Mouse (Mus musculus) embryo, embryonic 10 days (tissue): Measurements from ENCODE around the gene Tmem50b.
"Not testable (repeated sequence)": the region's sequence is repeated elsewhere in the genome, so short reads cannot be mapped to it uniquely, and the experiment has no call there.

Experiments used
- DNase-seq: peaks from one replicate; pipeline ENCODE4 v3.0.0-alpha.2; 2015; ENCODE audit warnings: low spot score

The Tmem50b gene

DNA sequence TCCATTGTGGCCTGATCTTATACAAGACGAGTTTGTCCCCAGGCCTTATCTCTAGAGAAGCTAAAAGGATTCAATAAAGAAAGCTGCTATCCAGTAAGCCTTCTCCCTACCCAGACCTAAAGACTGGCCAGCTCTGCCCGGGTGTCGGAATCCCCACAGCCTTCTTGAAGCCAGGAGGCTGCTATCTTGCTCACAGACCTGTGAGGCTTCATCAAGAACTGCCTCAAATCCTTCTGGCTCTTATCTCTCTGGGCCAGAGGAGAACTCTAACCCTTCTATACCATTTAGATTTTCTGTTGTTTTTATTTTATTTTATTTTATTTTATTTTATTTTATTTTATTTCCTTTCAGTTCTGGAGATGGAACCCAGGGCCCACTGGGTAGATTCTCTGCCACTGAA is 60.5 kb downstream of the Tmem50b start:
- DNase-seq = no peak

DNA sequence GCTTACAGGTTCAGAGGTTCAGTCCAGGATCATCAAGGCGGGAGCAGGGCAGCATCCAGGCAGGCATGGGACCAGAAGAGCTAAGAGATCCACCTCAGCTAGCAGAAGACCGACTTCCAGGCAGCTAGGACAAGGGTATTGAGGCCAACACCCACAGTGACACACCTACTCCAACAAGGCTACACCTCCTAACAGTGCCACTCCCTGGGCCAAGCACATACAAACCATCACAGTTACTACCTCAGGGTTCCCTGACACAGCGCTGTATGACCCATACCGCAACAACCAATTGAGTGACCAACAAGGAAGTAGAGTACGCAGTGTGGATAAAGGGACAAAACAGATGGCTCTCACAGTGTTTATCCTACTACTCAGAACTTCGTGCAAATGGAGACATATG is 61.2 kb downstream of the Tmem50b start:
- DNase-seq = no peak

DNA sequence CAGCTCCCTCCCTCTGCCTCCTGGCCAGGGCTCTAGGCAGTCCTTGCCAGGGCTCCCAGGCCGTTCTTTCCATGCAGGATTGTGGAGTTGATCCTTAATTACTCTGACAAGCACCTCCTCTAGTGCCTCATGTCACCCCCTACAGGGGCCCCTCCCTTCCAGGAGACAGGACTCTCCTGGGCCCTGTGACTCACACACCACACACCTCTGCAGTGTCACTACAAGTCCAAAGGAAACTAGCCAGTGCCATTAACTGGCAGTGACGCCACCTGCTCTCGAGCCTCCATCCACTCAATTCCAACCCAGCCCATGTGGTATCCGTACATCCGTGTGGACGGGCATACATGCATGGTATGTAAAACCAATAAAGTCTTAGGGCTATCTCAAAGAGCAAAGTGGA is 62.7 kb downstream of the Tmem50b start:
- DNase-seq = no peak

DNA sequence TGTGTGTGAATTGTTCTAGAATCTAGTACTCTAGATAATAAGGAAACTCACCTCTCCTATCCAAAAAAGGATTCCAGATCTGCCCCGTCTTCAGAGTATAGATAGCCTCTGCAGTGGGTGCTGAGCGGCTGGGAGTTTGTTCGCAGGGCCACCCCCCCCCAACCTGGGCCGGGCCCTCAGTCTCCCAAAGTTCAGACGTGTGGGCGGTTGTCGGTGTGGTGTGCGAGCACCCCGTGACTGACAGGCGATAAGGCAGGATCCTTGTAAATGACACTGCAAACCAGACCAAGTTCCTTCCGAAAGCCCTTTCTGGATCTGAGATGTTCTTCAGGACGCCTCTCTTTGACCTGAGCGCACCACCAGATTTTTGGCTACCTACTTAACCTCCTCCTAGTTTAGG is 63.1 kb downstream of the Tmem50b start:
- DNase-seq = peak; percentile 89

DNA sequence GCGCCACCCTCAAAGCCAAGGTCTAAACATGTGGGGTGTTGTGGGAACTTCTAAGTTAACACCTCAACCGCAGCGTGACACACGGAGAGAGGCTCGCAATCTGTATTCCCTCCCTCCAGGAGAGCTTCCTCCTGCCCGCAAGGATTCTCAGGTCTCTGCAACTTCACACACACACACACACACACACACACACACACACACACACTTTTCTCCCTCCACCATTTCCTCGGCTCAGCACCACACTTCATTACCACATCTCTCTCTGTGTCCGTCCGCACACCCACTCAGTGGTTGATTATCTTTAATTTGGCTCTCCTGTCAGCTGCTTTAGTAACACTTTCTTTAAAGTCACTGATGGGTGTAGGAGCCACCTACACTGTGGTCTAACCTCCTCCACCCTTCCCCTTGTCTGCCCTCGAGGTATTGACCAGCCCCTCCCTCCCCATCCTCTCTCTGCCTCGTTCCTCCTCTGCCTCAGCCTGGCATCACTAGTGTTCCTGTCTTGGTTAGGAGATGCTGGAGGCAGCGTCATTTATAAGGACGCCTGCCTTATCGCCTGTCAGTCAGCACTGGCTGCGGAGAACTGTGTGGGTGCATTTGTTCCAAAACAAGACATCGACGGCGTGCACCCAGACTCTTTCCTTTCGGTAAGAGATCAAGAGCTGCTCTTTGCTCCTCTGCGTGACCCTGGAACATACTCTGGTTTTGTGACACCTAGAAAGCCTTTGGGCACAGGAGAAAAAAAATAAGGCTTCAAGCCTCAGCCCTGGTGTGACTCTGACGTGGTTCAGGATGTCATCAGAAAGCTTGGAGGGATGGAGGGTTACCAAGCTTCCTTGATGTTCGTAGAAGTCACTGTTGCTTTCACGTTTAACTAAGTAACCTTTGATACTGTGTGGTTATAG is 64.3 kb downstream of the Tmem50b start:
- DNase-seq = no peak

DNA sequence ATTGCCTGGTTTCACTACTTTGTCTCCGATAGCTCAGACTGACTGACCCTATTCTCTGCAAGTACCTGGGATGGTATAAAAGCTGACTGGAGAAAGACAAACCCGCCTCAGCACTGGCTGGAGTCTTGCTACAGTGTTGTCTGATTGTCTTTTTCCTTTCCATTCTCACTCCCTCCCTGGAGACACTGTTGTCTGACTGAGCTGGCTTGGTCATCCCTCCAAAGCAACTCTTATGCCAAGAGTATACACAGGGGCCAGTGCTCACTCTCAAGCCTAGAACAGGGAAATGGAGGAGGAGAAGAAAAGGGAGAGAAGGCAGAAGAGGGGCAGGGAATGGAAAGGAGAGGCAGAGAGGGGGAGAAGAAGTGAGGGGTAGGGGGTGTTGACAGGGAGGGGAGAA is 65.2 kb downstream of the Tmem50b start:
- DNase-seq = no peak

DNA sequence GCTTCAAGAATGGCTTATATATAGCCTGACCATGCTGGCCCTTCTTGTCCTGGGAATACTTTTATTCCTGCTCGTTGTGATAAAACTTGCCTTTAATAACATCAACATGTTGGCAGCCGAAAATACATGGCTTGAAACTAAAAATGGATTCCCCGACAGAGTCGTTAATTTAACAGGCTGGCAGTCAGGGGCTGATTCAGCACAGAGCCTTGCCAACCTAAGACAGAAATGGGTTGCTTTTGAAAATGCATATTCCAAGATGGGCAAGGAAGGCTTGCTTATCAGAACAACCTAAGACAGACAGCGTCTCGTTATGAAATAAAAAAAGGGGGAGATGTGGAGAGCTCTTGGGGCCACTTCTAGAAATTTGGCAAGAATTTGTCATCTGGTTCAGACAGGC is 65.7 kb downstream of the Tmem50b start:
- no peak for DNase-seq

DNA sequence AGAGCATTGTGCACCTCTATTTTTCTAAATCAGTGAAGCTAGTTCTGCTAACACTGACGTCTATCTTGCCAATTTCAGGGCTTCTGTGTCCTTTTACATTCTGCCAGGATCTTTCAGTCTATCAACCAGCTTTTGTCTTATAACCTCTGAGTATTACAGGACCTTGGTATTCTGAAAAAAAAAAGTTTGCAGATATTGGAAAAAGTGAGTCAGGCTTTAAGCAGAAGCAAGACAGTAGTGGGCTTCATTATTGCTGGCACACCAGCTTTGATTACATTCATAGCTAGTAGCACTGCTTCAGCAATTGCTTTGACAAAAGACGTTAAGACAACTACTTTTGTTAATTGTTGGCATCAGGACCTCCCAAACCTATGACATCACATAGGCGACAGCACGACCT is 66.8 kb downstream of the Tmem50b start:
- DNase-seq = not testable (repeated sequence)

DNA sequence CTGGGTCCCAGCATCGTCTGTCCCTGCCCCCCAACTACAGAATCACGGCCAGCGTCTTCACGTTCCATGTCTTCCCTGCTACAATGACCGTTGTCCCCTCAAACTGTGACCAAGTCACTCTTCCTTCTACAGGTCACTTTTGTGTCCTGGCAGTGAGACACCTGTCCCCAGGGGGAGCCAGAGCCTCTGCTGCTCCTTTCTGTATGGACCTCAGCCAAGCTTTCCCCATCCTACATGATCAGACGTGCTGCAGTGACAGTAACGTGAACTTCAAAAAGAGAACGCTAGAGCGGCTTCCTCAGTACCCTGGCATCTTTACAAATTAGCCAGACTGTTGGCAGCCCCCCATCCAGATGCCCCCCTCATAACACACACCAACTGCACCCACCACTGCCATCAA is 69.0 kb downstream of the Tmem50b start:
- DNase-seq = no peak

DNA sequence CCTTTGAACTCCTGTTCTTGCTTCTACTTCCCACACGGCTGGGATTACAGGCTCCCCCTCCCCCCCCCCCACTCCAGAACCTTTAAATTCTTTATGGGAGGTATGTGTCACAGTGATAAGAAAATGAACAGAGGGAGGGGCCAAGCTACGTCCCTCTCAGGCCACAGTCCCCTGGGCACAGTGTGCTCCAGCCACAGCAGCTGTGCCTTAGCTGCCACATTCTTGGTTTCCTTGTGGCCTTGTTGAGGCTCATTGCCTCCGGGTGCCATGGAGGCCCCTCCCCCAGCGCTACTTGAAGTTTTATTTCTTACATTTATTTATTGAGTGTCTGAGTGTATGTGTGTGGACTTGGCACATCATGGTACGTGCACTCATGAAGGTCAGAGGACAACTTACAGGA is 70.1 kb downstream of the Tmem50b start:
- no peak for DNase-seq

DNA sequence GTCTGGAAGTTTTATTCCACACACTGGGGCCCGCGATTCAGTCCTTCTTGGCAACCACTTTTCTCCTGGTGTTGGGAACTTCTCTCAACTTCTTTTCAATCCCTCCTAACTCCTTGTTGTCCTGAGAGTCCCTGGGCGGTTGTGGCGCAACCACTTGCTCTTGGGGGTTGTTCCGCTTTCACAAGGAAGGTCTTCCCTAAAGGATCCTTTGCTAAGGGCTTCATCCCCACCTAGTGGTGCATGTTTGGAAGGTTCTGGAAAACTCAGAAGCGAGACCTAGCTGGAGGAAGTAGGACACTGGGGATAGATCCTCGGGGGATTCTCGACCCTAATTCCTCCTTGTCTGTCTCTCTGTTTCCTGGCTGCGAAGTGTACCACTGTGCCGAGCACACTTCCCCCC is 70.5 kb downstream of the Tmem50b start:
- DNase-seq = no peak

DNA sequence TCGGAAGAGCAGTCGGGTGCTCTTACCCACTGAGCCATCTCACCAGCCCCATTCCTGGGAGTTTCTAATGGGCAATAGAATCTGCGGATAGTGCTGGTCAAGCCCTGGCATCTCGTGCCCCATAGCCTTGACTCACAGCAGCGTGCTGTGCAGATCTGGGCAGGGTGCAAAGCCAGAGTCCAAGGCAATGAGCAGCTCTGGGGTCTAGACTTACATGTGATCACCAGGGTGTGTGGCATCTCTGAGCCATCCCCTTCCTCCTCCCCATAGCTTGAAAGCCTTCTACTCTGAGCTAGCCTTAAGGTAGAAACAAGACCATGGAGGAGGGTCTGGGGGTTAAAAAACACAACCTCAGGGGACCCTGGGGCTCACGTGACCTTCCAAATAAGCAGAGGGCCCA is 71.3 kb downstream of the Tmem50b start:
- DNase-seq = no peak
